Comparison of ENCODE assay signal across 8 mouse cellular contexts in genomic region chr1:86634751-86635359, GRCm38 (mm10). TPM values are rescaled to one million over a fixed set of nuclear protein-coding genes. Genes with fewer than 3 reads are reported as not detected.
DNase-seq lines count a peak whose midpoint lies in the region; ATAC-seq and TF ChIP-seq lines count a peak whose summit lies in the region.

No protein-coding gene starts in this region.

- DNase-seq in heart, postnatal 14 days, result no peak
- no peak for DNase-seq in ES-E14 (ENCODE audit: low read depth, low spot score)
- peak; percentile 69 for DNase-seq in forebrain, postnatal 0 days
- DNase-seq in thymus, postnatal 0 days (ENCODE audit: low spot score), result no peak
- no peak for DNase-seq in urinary bladder, postnatal 4 days (ENCODE audit: low spot score in 2 of 2)
- no peak for DNase-seq in natural killer cell, adult 2 months (ENCODE audit: low spot score in 2 of 2)

- H3K4me1 ChIP-seq in heart, embryonic 11.5 days (ENCODE audit: control insufficient read depth, insufficient read depth, low read length), result no peaks in the 10 kb centered on the region
- peaks cover 0 to 8% of the 10 kb centered on the region in 2 experiments; a peak in 2 of 4 replicates for H3K4me1 ChIP-seq in ES-E14 (ENCODE audit: control insufficient read depth in 2 of 2, insufficient read depth in 2 of 2, low read length in 2 of 2, poor library complexity in 1 of 2)
- peaks cover 4% of the 10 kb centered on the region; the same call in 1 of the 2 replicates for H3K4me1 ChIP-seq in forebrain, postnatal 0 days (ENCODE audit: insufficient read depth)

- TF ChIP-seq CTCF in forebrain, postnatal 0 days (IDR thresholded peaks at IDR 0.05; ENCODE audit: low read depth), result no peak

- H3K36me3 ChIP-seq in heart, embryonic 11.5 days (ENCODE audit: control insufficient read depth, insufficient read depth, low read length), result no peaks in the 10 kb centered on the region
- H3K36me3 ChIP-seq in ES-E14 (ENCODE audit: control insufficient read depth, insufficient read depth, low read length, poor library complexity, severe bottlenecking), result no peaks in the 10 kb centered on the region
- H3K36me3 ChIP-seq in forebrain, postnatal 0 days (ENCODE audit: insufficient read depth), result no peaks in the 10 kb centered on the region

- intact Hi-C loops in heart, postnatal 14 days (cut with DNase I), result no loop called here

- no peak overlapping the region for H3K27ac ChIP-seq in heart, embryonic 11.5 days (ENCODE audit: low read depth, low read length)
- H3K27ac ChIP-seq in ES-E14 (ENCODE audit: insufficient read depth, low read depth, low read length, poor library complexity, severe bottlenecking), result no peak overlapping the region
- no peak overlapping the region for H3K27ac ChIP-seq in forebrain, postnatal 0 days (ENCODE audit: low read depth, low read length)

- WGBS in heart, embryonic 11.5 days (ENCODE audit: insufficient replicate concordance), result 47% methylated on average over 6 of the region's 6 CpGs
- WGBS in forebrain, postnatal 0 days, result 58% methylated on average over 6 of the region's 6 CpGs

- H3K4me3 ChIP-seq in heart, embryonic 11.5 days (ENCODE audit: low read depth, low read length), result no peak overlapping the region
- H3K4me3 ChIP-seq in ES-E14 (ENCODE audit: insufficient read depth in 1 of 2, low read depth in 1 of 2, low read length in 2 of 2, poor library complexity in 1 of 2, severe bottlenecking in 1 of 2), result no peak overlapping the region
- H3K4me3 ChIP-seq in forebrain, postnatal 0 days (ENCODE audit: low read depth, low read length), result peak overlapping the region; percentile 14; the same call in 1 of the 2 replicates

- in situ Hi-C loops in ES-E14 (cut with MboI; ENCODE audit: low sequenced_read_pairs in 2 of 2, unreplicated experiment in 2 of 2), result no loop called here

- peak overlapping the region; percentile 40; the same call in 1 of the 2 replicates for H3K4me2 ChIP-seq in heart, embryonic 11.5 days
- peak overlapping the region; percentile 39 for H3K4me2 ChIP-seq in forebrain, postnatal 0 days (ENCODE audit: low read depth)

- ATAC-seq in heart, embryonic 11.5 days (replicated peaks; ENCODE audit: insufficient number of reproducible peaks, low FRiP score, low TSS enrichment), result no peak
- ATAC-seq in forebrain, postnatal 0 days, result peak; percentile 97
- 0 out of 2 replicates have a peak, but pooled peaks have one; percentile 50 for ATAC-seq in megakaryocyte-erythroid progenitor cell, adult 5-6 weeks (replicated peaks; ENCODE audit: low FRiP score, low TSS enrichment, poor library complexity, severe bottlenecking)

- no peaks in the 10 kb centered on the region for H3K27me3 ChIP-seq in heart, embryonic 11.5 days (ENCODE audit: control insufficient read depth, insufficient read depth, low read length)
- no peaks in the 10 kb centered on the region for H3K27me3 ChIP-seq in forebrain, postnatal 0 days (ENCODE audit: insufficient read depth, low read length)

- no peaks in the 10 kb centered on the region for H3K9me3 ChIP-seq in heart, embryonic 11.5 days (replicated peaks; ENCODE audit: control insufficient read depth, low read length)
- H3K9me3 ChIP-seq in ES-E14 (ENCODE audit: control insufficient read depth, insufficient read depth, low read depth, low read length), result no peaks in the 10 kb centered on the region
- H3K9me3 ChIP-seq in forebrain, postnatal 0 days (ENCODE audit: low read length), result no peaks in the 10 kb centered on the region

- H3K9ac ChIP-seq in heart, embryonic 11.5 days (ENCODE audit: low read depth, low read length), result no peak overlapping the region
- no peak overlapping the region for H3K9ac ChIP-seq in ES-E14 (ENCODE audit: insufficient read depth, low read depth, low read length, poor library complexity, severe bottlenecking)
- no peak overlapping the region for H3K9ac ChIP-seq in forebrain, postnatal 0 days

TF ChIP-seq in ES-E14, 5 proteins besides CTCF, POLR2A, EP300 and RAD21:
- TF ChIP-seq HCFC1 (IDR thresholded peaks at IDR 0.05; ENCODE audit: borderline replicate concordance, insufficient read depth, low read length), result peak; percentile 88
- no peak for TF ChIP-seq MAFK (IDR thresholded peaks at IDR 0.05; ENCODE audit: insufficient read depth, low read depth, low read length)
TF ChIP-seq in ES-E14: peak in this region for 1.

RNA-seq across cellular contexts. Expression of gene Nppc, which starts 35.5 kb away (rescaled TPM):
- 0.30 and 0.49 TPM in 2 replicates for polyA plus RNA-seq in heart, embryonic 11.5 days (2014; fragmentation: Nextera tagmentation; extraction: Ambion mirVana)
- total RNA-seq in heart, postnatal 14 days (2021), result under 1 TPM; 0.62 to 0.63 TPM
- total RNA-seq in ES-E14 (2012; rRNA removed), result 0.45 and 1.5 TPM in 2 replicates
- 5.7 and 6.3 TPM in 2 replicates for total RNA-seq in forebrain, postnatal 0 days (2014; rRNA removed)
- polyA plus RNA-seq in forebrain, postnatal 0 days (2015; fragmentation: Nextera tagmentation; extraction: Ambion mirVana), result 7.7 and 9.2 TPM in 2 replicates
- not detected in 2 replicates for total RNA-seq in megakaryocyte-erythroid progenitor cell, adult 5-6 weeks (2014; fragmentation: Nextera tagmentation)
- 0.70 and 0.80 TPM in 2 replicates for total RNA-seq in megakaryocyte-erythroid progenitor cell, adult 5-6 weeks (2017)
- 0.93 and 1.1 TPM in 2 replicates for polyA plus RNA-seq in thymus, postnatal 0 days (2015; fragmentation: Nextera tagmentation; extraction: Ambion mirVana)

RNA-seq across cellular contexts. Expression of gene Cops7b, which starts 52.2 kb away (rescaled TPM):
- 27.2 and 30.0 TPM in 2 replicates for polyA plus RNA-seq in heart, embryonic 11.5 days (2014; fragmentation: Nextera tagmentation; extraction: Ambion mirVana)
- total RNA-seq in heart, postnatal 14 days (2021), result 10 to 100 TPM; 10.8 to 11.5 TPM
- 23.6 and 27.4 TPM in 2 replicates for total RNA-seq in ES-E14 (2012; rRNA removed)
- total RNA-seq in forebrain, postnatal 0 days (2014; rRNA removed), result 37.6 and 40.3 TPM in 2 replicates
- polyA plus RNA-seq in forebrain, postnatal 0 days (2015; fragmentation: Nextera tagmentation; extraction: Ambion mirVana), result 54.3 and 54.7 TPM in 2 replicates
- 21.2 and 25.6 TPM in 2 replicates for total RNA-seq in megakaryocyte-erythroid progenitor cell, adult 5-6 weeks (2014; fragmentation: Nextera tagmentation)
- 17.2 and 19.1 TPM in 2 replicates for total RNA-seq in megakaryocyte-erythroid progenitor cell, adult 5-6 weeks (2017)
- 35.2 and 36.5 TPM in 2 replicates for polyA plus RNA-seq in thymus, postnatal 0 days (2015; fragmentation: Nextera tagmentation; extraction: Ambion mirVana)

RNA-seq across cellular contexts. Expression of gene Pde6d, which starts 52.4 kb away (rescaled TPM):
- 71.4 and 71.6 TPM in 2 replicates for polyA plus RNA-seq in heart, embryonic 11.5 days (2014; fragmentation: Nextera tagmentation; extraction: Ambion mirVana)
- total RNA-seq in heart, postnatal 14 days (2021), result 10 to 100 TPM; 40.3 to 44.5 TPM
- total RNA-seq in ES-E14 (2012; rRNA removed), result 5.4 and 9.2 TPM in 2 replicates
- total RNA-seq in forebrain, postnatal 0 days (2014; rRNA removed), result 44.9 and 59.0 TPM in 2 replicates
- 110 and 116 TPM in 2 replicates for polyA plus RNA-seq in forebrain, postnatal 0 days (2015; fragmentation: Nextera tagmentation; extraction: Ambion mirVana)
- 36.5 and 52.7 TPM in 2 replicates for total RNA-seq in megakaryocyte-erythroid progenitor cell, adult 5-6 weeks (2014; fragmentation: Nextera tagmentation)
- 13.2 TPM in 2 replicates for total RNA-seq in megakaryocyte-erythroid progenitor cell, adult 5-6 weeks (2017)
- polyA plus RNA-seq in thymus, postnatal 0 days (2015; fragmentation: Nextera tagmentation; extraction: Ambion mirVana), result 52.2 and 55.4 TPM in 2 replicates
